Mouse (Mus musculus): ENCODE data around the gene Gm47955.
"Not testable (repeated sequence)": the region's sequence is repeated elsewhere in the genome, so short reads cannot be mapped to it uniquely, and the experiment has no call there.

The Gm47955 gene

DNA sequence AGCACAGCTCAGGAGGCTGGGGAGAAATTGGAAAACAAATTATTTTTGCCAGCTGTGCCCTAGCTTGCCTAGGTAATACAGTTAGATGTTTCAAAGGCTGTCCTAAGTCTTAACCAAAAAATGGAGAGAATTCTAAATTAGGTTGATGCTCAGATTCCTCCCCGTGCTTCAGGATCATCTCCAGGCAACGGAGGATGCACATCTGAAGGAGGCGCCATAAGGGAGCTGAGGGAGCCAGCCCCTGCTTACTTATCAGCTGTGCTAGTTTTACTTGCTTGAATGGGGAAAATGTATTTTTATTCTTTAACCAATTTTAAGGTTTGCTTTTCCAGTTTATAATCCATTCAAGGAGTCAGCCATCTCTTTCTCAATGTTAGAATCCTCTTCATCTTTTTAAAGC lies 33.9 kb downstream of the Gm47955 start:
- DNase-seq = no peak

DNA sequence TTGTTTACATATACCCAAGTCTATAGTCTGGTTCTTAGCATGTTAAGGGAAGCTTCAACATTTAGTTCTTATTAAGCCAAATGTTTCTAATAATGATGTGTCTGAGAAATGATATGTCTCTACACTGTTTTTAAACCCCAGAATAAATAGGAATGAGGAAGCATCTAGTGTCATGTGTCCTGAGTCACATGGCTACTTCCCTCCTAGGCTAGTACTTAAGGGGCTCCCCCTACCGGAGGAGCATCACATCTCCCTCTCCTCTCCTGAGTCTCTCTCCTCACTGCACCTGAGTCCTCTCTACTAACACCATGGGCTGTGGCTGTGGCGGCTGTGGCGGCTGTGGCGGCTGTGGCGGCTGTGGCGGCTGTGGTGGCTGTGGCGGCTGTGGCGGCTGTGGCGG lies 40.2 kb downstream of the Gm47955 start, which contains the start of gene Gm47959:
Gm47959 (plus strand) TSS at position 243 of the 400 bp plus-strand sequence.
- not testable (repeated sequence) for DNase-seq

DNA sequence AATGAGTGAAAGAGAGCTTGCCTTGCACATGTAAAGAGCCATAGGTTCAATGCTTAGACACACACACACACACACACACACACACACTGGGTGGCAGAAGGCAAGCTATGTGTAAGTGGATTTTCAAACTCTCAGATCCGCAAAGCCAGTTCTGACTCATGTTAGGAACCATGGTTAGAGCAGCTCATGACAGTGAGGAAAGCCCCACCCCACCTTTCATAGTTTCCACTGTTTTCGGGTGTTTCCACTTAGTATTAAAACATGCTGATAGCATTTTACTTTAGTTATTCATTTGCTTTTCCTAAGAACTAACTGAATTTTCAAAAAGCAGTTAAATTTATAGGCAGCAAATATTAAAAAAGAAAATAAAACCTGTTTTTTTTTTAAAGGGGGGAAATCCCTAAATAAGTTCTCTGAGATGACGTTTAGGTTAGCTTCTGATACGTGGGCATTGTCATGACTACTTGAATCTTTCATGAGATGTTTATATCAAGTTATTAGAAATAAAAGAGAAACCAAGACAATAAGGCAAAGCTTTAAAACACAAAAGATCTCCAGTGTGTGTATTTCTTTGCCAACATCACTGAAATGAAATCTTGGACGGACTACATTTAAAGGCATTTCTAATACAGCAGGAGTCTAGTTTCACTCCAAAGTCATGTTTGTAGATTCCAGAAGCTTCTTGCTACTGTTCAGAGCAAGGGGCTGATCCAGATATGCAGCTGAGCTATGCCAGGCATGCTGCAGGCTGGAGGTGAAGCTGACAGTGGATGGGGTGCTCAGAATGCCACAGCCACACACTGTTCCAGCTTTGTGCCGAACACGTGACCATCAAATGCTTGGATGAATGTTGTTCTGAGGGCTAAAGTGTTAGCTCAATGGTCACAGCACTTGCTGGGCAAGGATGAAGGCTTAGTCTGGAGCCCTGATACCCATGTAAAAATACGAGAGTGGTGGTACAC lies 46.4 kb downstream of the Gm47955 start:
- DNase-seq = peak; percentile 24

DNA sequence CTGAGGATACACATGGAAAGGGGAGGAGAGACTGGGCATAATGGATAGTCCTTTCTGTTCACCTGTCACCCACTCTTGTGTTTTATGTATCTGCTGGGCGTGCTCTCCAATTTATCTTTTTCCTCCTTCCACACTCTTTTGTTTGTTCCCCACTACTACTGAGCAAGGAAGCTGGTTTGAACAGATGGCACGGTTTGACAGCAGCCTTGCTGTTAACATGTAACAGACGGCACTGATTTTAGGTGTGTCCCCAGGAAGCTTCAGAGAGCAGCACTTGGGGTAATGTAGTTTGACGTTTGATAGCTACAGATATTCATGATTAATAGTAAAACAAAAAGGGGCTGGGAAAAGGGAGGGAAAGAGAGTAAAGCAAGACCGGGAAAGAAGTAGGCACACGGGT lies 47.4 kb downstream of the Gm47955 start:
- DNase-seq = peak; percentile 41

Data from heart, adult 11 months (tissue).